Mouse (Mus musculus): ENCODE measurements around the gene Cdk13.

Cdk13 gene

DNA sequence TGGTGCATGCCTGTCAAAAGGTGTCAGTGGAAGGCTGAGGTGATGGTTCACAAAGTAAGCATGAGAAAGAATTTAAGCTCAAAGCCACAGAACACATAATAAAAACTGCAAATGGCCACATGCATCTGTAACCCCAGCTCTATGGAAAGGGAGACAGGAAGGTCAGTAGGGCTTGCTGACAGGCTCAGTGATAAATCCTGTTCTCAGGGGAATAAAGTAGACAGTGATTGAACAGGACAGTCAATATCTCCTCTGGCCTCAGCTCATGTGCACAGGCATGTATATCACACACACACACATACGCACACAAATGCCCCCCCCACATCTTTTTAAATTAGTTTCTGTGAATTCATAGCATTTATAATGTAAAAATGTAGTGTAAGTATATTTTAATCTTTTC lies 42.5 kb downstream of the Cdk13 start:
- no peak for DNase-seq (ENCODE audit: low spot score)

DNA sequence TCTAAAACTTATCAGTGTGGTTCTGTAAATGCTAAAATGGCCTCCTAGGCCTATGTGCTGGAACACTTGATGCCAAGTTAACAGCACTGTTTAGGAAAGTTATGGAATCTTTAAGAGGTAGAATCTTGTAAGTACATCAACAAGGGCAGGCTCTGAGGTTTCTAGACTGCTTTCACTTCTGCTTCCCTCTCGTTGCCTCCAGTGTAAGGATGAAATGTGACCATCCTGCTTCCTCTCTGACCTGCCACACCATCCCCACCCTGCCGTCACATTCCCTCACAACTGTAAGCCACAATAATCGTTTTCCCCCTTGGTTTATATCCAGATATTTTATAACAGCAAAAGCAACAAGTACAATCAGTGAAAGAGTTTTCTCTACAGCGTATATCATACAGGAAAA lies 49.9 kb downstream of the Cdk13 start:
- DNase-seq (ENCODE audit: low spot score), result no peak

DNA sequence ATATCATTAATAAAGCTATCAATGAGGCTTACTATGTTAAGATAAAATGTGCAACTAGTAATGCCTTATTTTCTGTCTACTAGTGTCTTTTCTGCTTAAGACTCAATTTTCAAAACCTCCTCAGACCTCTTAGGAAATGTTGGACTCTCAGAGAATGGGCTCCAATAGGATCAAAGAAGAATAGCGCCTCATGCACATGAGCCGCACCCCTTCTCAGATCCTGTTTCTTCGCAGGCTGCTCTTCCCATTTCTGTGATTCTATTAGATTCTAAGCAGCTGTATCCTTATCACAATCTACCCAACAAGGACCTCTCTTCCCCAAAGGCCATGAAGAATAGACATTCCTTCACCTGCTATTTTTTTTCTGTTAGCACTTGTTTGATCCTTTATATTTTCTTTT lies 76.1 kb downstream of the Cdk13 start:
- DNase-seq (ENCODE audit: low spot score), result no peak

DNA sequence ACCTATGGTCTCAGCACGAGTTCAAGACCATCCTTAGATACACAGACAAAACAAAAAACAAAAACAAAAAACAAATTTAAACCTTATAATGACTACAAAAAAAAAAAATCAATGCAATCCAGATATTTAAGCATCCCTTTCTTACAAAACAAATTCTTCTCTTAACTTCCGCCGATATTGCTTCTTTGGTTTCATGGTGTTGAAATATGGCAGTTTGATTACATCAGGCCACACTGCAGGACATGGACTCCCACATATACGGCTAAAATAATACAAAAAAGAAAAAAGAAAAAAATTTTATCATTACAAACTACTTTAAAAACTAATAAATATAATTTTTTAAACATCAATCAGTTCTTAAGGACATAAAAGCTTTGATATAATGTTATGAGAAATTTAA lies 77.0 kb downstream of the Cdk13 start:
- DNase-seq (ENCODE audit: low spot score), result no peak

DNA sequence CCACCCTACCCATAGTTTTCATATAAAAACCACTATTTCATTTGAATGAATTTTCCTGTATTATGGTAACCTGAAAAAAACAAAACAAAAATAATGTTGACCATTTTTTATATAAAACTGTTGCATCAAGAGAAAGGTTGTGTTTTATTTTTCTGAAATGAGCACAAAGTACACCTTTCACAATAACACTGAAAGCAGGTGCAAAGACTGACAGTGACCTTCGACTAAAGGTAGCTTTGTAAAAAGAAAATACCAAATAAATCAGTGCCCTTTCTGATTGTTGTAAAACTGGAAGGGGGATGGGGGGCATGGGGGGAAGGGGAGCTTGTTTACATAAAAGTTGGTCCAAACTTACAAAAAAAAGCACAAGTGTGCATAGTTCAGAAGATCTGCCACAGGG lies 87.5 kb downstream of the Cdk13 start:
- no peak for DNase-seq (ENCODE audit: low spot score)

DNA sequence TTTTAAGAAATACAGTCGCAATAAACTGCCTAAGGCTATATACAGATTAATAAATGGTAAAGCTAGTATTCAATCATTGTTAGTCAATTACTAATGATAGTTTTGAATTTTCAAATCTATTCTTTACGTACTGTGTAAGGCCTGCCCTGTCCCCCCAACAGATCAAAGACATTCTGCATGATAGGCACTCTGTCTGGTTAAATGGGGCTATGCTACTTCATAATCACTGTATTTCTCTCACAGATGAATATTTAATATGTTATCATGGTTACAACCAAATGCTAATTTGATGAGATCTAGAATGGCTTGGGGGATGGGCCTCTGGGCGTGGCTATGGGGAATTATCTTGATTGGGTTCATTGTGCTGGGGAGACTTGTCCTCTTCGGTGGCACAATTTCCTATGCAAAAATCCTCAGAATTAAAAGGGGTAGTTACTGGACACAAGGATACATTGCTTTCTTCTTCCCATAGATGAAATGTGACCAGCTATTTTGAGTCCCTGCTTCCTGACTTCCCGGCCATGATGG lies 96.0 kb downstream of the Cdk13 start:
- DNase-seq (ENCODE audit: low spot score), result no peak

DNA sequence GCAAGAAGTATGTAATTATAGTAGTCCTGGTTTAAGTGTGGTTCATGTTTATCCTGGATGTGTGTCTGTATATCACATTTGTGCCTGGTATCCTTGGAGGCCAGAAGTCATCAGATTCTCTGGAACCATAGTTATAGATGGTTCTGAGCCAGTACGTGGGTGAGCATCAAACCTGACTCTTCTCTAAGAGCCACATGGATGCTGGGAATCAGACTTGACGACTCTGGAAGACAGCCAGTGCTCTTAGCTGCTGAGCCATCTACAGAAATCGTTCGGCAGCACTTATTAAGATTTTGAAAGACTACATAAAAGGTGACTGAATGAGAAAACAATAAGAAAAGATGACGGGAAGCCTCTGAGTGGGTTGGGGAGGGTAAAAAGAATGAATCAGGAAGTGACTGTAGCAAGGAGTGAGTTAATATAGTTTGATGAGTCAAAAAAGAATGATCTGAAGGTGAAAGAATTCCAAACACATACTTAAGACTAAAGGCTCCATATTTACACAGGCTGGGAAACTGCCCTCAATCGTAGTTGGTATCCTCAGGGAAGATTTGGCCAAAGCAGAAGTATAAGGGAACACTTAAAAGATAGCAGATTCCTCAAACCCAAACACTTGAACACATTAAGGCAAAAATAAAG lies 99.6 kb downstream of the Cdk13 start:
- no peak for DNase-seq (ENCODE audit: low spot score)

DNA sequence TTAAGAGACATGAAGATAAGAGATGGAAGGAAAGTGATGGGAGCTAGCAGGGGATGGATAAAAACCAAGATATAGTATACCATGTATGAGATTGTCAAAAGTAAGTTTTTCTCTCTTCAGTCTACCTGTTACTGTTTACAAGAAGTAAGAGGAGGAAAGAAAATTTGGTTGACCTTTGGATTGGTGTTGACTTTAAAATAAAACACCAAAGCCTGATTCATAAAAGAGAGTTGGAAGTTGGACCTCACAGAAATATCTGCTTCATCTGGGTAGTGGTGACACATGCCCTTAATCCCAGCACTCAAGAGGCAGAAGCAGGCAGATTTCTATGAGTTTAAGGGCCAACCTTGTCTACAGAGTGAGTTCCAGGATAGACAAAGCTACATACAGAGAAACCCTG lies 102.6 kb downstream of the Cdk13 start:
- no peak for DNase-seq (ENCODE audit: low spot score)

DNA sequence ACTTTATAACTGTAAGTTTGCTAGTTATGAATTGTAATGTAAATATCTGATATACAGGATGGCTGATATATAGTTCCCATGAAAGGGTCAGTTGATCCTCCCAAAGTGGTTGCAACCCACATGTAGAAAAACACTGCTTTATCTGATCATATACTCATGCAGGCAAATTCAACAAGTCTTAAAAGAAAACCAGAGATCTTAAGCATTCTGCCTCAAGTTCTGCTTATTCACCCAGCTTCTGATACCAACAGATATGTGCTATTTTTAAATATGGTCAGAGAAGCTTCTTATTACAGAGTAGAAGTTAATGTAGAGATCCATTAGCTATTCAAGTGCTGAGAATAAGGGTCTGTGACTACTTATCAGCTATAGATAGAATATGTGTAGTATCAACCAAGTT lies 103.6 kb downstream of the Cdk13 start:
- no peak for DNase-seq (ENCODE audit: low spot score)

DNA sequence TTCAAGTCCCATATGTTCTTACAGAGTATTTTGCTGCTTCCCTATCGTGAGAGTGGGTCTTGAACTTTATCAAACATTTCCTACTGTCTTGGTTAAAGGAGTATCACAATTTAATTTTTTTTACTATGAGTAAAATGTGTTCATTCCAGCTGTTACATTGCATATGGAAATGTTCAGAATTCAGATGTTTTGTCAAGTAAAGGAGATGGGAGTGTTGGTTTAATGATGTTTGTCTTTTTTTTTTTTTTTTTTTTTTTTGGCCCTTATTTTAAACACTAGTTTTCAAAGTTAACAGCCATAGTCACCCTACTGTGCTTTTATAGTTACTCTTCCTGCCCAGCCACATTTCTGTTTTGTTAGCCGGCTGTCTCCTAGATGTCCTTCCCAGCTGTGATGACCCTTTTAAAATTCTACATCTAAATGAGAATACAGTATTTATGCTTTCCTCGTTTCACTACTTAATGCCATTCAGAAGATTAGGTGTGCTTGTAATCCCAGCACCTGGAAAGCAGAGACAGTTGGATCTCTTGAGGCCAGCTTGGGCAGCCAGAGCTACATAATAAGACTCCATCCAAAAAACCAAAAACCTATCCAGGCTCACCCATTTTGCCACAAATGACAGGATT lies 104.7 kb downstream of the Cdk13 start:
- no peak for DNase-seq (ENCODE audit: low spot score)

DNA sequence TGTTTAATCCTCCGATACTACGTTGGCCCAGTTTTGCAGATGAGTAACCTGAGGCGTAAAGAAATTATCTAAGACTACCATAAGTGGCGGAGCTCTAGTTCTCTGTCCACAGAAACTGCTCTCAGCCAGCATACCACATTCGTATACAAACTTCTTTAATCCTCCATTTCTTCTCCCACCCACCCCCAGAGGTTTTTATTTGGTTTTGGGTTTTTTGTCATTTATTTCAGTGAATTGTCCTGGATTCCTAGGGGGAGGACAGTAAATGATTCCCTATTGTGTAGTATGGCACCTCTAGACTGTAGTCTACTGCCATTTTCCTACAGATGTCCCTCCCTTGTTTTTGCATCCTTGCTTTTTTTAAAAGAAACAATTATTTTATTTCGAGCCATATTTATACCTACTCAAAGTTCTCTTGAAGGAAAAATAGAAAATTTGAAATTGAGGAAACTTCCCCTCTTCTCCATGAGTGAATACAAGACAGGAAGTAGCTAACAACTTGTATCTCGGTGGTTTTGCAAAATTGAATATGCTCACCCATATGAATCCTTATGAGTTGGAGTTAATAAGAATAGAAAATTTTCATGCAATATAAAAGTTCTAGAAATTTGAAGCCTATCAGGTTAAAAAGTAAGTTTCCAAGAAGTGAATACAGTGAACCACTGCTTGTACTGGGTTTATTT lies 108.9 kb downstream of the Cdk13 start:
- no peak for DNase-seq (ENCODE audit: low spot score)

DNA sequence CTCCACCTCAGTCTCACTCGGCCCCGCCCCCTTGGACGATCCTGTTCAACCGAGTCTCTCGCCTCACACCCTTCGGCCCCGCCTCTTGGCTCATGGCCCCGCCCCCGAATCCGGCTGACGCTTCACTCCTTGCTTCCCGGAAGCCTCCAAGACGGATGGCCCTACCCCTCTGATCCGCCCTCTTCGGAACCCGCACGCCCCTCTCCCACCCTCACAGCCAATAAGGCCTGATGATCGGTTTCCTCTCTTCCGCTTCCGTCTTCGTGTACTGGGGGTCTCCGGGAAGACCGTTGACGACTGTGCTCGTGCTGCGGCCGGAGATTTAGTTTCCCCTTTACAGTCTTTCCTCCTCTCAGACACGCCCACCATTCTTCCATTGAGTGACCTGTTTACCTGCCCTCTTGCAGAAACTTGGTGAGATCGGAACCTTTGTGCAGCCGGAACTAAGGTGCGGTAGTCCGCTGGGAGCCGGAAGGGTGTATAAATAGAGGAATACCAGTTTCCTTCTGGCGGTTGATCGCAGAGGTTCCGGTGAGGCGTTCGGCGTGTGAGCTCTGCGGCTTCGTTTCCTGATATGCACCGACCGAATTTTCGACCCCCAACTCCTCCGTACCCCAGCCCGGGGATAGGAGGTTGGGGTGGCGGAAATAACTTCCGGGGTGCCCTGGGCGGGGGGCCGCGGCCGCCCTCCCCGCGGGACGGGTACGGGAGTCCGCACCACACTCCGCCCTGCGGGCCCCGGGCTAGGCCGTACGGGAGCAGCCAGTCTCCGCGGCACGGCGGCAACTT lies 109.8 kb downstream of the Cdk13 start, which contains the start of the genes Mplkip and Sugct:
Gene Mplkip, plus strand, starts transcription at position 282 of the 789 bp plus-strand sequence.
Gene Sugct, minus strand, starts transcription at position 643 of the 789 bp plus-strand sequence.
- peak; percentile 100 for DNase-seq (ENCODE audit: low spot score)

DNA sequence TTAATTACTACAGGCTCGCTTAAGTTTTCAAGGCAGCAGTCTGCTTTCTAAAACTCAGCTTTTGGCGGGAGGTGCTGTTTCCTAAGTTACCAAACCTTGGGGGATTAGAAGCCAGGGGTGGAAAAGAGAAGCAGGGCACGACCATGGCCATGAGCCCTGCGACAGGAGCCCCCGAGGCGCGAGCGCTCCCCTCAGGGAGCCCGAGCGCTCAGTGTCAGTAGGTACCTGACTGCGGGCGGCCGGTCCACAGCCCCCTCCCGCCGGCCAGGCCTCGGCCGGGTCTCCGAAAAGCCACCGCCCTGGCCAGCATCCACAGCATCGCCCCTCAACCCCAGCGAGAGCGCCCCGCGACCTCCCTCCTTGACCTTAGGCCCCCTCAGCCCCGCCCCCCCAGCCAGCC lies 110.5 kb downstream of the Cdk13 start:
- DNase-seq (ENCODE audit: low spot score), result no peak

DNA sequence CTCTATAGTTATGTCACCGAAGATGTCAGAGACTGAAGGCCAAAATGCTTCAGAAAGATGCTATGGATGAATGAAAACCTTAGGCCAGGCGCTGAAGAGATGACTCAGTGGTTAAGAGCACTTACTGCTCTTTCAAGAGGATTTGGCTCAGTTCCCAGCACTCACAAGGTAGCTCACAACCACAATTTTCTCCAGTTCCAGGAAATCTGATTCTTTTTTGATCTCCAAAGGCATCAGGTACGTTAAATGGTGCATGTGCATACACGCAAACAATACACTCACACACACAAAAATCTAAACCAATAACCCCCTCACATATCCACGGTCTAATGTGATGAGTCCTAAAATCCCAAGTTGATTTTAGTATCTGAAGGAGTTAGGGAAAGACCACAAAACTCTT lies 111.1 kb downstream of the Cdk13 start:
- no peak for DNase-seq (ENCODE audit: low spot score)

DNA sequence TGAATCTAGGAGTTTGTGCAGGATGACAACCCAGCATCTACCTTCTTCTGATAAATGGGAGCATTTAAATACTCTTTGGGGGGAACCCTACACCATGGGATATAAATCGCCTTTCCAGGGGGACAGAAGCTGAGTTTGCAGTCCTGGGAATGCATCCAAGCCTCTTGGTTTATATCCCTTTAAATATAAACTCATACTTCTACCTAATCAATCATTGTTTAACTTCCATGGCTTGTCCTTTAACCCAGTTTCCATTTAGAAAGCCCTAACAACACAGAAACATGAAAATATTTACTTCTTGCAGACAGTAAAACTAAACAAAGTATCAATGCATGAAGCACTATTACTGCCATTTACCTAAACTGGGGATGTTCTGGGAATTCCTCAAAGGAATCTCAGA lies 113.5 kb downstream of the Cdk13 start:
- no peak for DNase-seq (ENCODE audit: low spot score)

DNA sequence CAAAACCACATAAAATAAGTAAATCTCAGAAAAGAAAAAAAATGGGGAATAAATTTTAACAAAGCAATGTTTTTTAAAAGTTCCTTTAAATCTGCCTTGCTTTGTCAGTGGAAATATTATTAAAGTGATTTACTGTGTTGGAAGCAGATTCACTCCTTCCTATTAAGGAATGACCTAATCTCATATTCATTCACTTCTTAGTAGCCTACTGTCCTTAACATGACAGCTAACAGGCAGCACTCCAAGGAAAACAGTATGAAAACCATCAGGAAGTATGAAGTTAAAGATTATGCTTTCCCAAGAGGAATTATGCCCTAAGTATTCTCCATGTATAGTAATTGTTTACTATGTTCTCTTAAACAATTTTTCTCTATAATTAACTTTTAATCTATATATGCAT lies 114.2 kb downstream of the Cdk13 start:
- no peak for DNase-seq (ENCODE audit: low spot score)

DNA sequence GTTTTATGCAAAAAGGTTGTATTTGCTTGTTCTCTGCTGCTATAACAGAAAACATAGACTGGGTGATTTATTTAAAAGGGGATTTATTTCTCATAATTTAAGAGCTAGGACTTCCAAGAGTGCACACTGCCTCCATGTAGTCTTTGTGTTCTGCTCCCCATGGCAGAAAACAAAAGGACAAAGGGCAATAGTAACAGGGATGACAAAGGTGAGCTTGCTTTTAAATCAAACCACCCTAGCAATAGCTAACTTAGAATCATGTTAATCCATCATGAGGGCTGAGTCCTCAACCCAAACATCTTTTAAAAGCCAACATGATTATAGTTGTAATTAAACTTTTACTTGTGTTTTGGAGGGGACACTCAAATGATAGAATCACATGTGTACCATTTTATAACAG lies 115.4 kb downstream of the Cdk13 start:
- no peak for DNase-seq (ENCODE audit: low spot score)

DNA sequence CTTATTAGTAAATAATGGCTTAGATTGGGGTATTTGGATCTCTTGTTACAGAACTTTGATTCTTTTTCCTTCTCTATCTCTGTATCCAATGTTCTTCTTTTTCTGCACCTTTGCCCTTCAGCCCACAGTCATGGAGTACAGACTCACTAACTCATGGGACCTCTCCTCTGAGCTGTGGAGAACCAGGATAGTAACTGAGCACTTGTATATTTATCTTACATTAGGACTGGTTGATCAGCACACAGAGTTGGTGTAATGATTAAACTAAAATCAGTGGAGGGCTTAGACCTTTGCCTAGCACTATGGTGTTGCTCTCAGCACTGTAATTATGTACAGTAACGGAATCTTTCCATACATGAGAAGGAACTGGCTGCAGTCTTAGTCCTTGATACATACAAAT lies 133.8 kb downstream of the Cdk13 start:
- no peak for DNase-seq (ENCODE audit: low spot score)

DNA sequence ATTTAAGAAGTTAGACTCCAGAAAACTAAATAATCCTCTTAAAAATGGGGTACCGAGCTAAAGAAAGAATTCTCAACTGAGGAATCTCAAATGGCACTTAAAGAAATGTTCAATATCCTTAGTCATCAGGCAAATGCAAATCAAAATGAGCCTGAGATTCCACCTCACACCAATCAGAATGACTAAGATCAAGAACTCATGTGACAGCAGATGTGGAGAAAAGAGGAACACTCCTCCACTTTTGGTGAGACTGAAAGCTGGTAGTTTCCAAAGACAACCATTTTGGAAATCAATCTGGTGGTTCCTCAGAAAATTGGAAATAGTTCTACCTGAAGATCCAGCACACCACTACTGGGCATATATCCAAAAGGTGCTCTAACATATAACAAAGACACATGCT lies 137.5 kb downstream of the Cdk13 start:
- no peak for DNase-seq (ENCODE audit: low spot score)
